Mouse (Mus musculus): ENCODE data around the gene Mmp12. TPM values are rescaled to one million over a fixed set of nuclear protein-coding genes. Genes with fewer than 3 reads are reported as not detected.
"Not testable (repeated sequence)": the region's sequence is repeated elsewhere in the genome, so short reads cannot be mapped to it uniquely, and the experiment has no call there.

Mmp12 gene
- not detected in 2 replicates for polyA plus RNA-seq (2015; fragmentation: Nextera tagmentation; extraction: Ambion mirVana)

GRCm38 (mm10) chr9:7344107-7344506 lies at the start of gene Mmp12:
Mmp12 (plus strand) TSS chr9:7344381.
- no peak for ATAC-seq
- H3K27me3 ChIP-seq (replicated peaks) = no peaks in the 10 kb centered on the region

GRCm38 (mm10) chr9:7331847-7332246 lies 12.3 kb upstream of the Mmp12 start:
- no peaks in the 10 kb centered on the region for H3K27me3 ChIP-seq (replicated peaks)
- no peaks in the 10 kb centered on the region for H3K4me1 ChIP-seq (replicated peaks)
- no peak overlapping the region for H3K4me3 ChIP-seq (replicated peaks)
- no peaks in the 10 kb centered on the region for H3K36me3 ChIP-seq
- no peak for ATAC-seq
- H3K9ac ChIP-seq = no peak overlapping the region
- H3K4me2 ChIP-seq (replicated peaks) = no peak overlapping the region
- H3K27ac ChIP-seq = no peak overlapping the region
- H3K9me3 ChIP-seq = no peaks in the 10 kb centered on the region

More at GRCm38 (mm10) chr9:7344107-7344506, at the start of gene Mmp12:
- no peaks in the 10 kb centered on the region for H3K36me3 ChIP-seq
- H3K4me3 ChIP-seq (replicated peaks) = no peak within 1 kb of the TSS
- H3K4me1 ChIP-seq (replicated peaks) = no peaks in the 10 kb centered on the region
- no peaks in the 10 kb centered on the region for H3K9me3 ChIP-seq
- no peak within 1 kb of the TSS for H3K27ac ChIP-seq
- H3K9ac ChIP-seq = no peak within 1 kb of the TSS
- no peak within 1 kb of the TSS for H3K4me2 ChIP-seq (replicated peaks)

GRCm38 (mm10) chr9:7335766-7336680 lies 8.2 kb upstream of the Mmp12 start:
- no peak for ATAC-seq
- Histone ChIP-seq H3K27ac (no peak overlapping the region), H3K4me3 (replicated peaks) (no peak overlapping the region), H3K27me3 (replicated peaks) (no peaks in the 10 kb centered on the region), H3K9me3 (no peaks in the 10 kb centered on the region), H3K36me3 (no peaks in the 10 kb centered on the region), H3K9ac (no peak overlapping the region), H3K4me2 (replicated peaks) (no peak overlapping the region), H3K4me1 (replicated peaks) (no peaks in the 10 kb centered on the region)
- WGBS = 74% methylated on average over 5 of the region's 6 CpGs

DNA sequence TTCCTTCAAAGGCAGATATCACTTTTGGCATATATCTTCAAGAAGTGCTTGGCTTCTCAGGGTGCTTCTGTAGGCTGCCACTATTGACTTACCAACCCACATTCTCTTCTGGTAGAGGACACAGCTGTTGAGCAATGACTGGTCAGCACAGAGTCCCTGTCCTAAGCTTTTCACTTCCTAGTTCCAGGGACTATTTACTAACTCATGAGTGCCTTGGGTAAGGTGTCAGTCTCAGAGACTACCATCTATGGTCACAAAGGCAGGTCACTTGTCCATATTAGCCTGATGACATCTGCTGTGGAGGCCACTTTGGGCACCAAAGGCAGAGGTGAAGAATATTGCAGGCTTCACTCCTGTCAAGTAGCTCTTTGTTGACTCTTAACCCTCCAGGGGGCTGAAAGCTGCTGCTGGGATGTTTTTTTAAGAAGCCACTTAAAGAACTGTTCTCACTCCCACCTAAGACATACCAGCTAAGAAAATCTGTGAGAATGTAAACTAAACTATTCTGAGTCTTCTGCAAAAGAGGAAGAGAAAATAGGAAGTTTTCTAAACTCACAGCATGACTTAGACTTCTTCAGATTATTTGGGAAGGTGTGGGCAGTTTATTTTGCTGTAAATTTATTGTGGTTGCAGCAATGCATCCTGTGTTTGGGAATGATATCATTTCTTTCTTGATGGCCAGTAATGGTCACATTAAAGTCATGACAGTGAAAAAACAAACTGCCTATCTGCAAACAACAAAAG lies 7.3 kb upstream of the Mmp12 start:
- Histone ChIP-seq H3K9me3 (no peaks in the 10 kb centered on the region), H3K36me3 (no peaks in the 10 kb centered on the region), H3K27me3 (replicated peaks) (no peaks in the 10 kb centered on the region), H3K4me3 (replicated peaks) (no peak overlapping the region), H3K27ac (no peak overlapping the region), H3K9ac (no peak overlapping the region), H3K4me1 (replicated peaks) (no peaks in the 10 kb centered on the region), H3K4me2 (replicated peaks) (no peak overlapping the region)
- no peak for ATAC-seq

DNA sequence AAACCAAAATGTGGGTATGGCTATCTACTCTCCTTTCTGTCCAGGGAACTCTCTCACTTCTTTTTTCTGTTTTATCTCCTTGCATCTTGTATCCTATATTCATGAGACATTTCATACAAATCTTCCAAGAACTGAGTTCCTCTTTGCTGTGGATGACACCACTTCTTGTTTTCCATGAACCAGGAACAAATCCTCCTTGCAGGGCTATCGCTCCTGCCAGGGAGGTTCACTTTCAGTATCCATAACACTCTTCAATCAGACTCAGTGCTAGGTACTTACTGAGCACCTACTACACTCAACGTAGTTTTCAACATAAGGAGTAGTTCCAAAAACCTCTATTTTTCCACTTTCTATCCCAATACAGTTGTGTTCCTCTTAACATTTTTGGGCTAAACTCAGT lies 1.3 kb downstream of the Mmp12 start:
- no peak for ATAC-seq
- H3K4me2 ChIP-seq (replicated peaks) = no peak overlapping the region
- no peaks in the 10 kb centered on the region for H3K4me1 ChIP-seq (replicated peaks)
- no peaks in the 10 kb centered on the region for H3K9me3 ChIP-seq
- no peak overlapping the region for H3K27ac ChIP-seq
- no peaks in the 10 kb centered on the region for H3K36me3 ChIP-seq
- H3K4me3 ChIP-seq (replicated peaks) = no peak overlapping the region
- 90% methylated on average over 2 of the region's 2 CpGs for WGBS
- no peaks in the 10 kb centered on the region for H3K27me3 ChIP-seq (replicated peaks)
- H3K9ac ChIP-seq = no peak overlapping the region

- Histone ChIP-seq H3K9me3 (no peaks in the 10 kb centered on the region), H3K9ac (no peak overlapping the region), H3K4me3 (replicated peaks) (no peak overlapping the region), H3K27me3 (replicated peaks) (no peaks in the 10 kb centered on the region), H3K4me2 (replicated peaks) (no peak overlapping the region), H3K27ac (no peak overlapping the region), H3K4me1 (replicated peaks) (no peaks in the 10 kb centered on the region), H3K36me3 (no peaks in the 10 kb centered on the region)
- 76% methylated on average over 3 of the region's 3 CpGs for WGBS
- ATAC-seq = no peak
Observed at GRCm38 (mm10) chr9:7354535-7354934, 10.4 kb downstream of the Mmp12 start.

- Histone ChIP-seq H3K4me1 (replicated peaks) (no peaks in the 10 kb centered on the region), H3K27ac (no peak within 1 kb of the TSS)
- no peak for ATAC-seq
Observed at GRCm38 (mm10) chr9:7387947-7388346, 43.8 kb downstream of the Mmp12 start, which contains the start of gene Mmp1b. Mmp1b (minus strand) TSS chr9:7388047.

GRCm38 (mm10) chr9:7396556-7396955 lies 52.4 kb downstream of the Mmp12 start:
- ATAC-seq; H3K4me1 ChIP-seq (replicated peaks); H3K27me3 ChIP-seq (replicated peaks); H3K27ac ChIP-seq; H3K9ac ChIP-seq; H3K4me2 ChIP-seq (replicated peaks); H3K4me3 ChIP-seq (replicated peaks); H3K9me3 ChIP-seq; H3K36me3 ChIP-seq: not testable (repeated sequence)
- 77% methylated on average over 8 of the region's 8 CpGs for WGBS

More at GRCm38 (mm10) chr9:7387947-7388346, 43.8 kb downstream of the Mmp12 start, which contains the start of gene Mmp1b:
- no peaks in the 10 kb centered on the region for H3K36me3 ChIP-seq
- H3K4me3 ChIP-seq (replicated peaks) = no peak within 1 kb of the TSS
- H3K27me3 ChIP-seq (replicated peaks) = no peaks in the 10 kb centered on the region
- H3K4me2 ChIP-seq (replicated peaks) = no peak within 1 kb of the TSS
- no peaks in the 10 kb centered on the region for H3K9me3 ChIP-seq
- H3K9ac ChIP-seq = no peak within 1 kb of the TSS

Other genes with a start within 250 kb of the Mmp12 start
- gene Dync2h1, start 159.9 kb upstream of the Mmp12 start, polyA plus RNA-seq (2015; fragmentation: Nextera tagmentation; extraction: Ambion mirVana) = 11.0 and 11.6 TPM in 2 replicates
- 107 and 123 TPM in 2 replicates for gene Dcun1d5, start 159.9 kb upstream of the Mmp12 start, polyA plus RNA-seq (2015; fragmentation: Nextera tagmentation; extraction: Ambion mirVana)
- gene Mmp13, start 71.9 kb upstream of the Mmp12 start, polyA plus RNA-seq (2015; fragmentation: Nextera tagmentation; extraction: Ambion mirVana) = 0.83 and 0.86 TPM in 2 replicates
- not detected in 2 replicates for gene Mmp1b, start 43.7 kb downstream of the Mmp12 start, polyA plus RNA-seq (2015; fragmentation: Nextera tagmentation; extraction: Ambion mirVana)
- gene Mmp3, start 101.4 kb downstream of the Mmp12 start, polyA plus RNA-seq (2015; fragmentation: Nextera tagmentation; extraction: Ambion mirVana) = not detected in 2 replicates
- gene Mmp10, start 158.0 kb downstream of the Mmp12 start, polyA plus RNA-seq (2015; fragmentation: Nextera tagmentation; extraction: Ambion mirVana) = 0.21 TPM in 1 of 2 replicates, not detected in the other
- 0.67 and 0.94 TPM in 2 replicates for gene Mmp8, start 214.1 kb downstream of the Mmp12 start, polyA plus RNA-seq (2015; fragmentation: Nextera tagmentation; extraction: Ambion mirVana)
- not detected in 2 replicates for gene Mmp27, start 227.0 kb downstream of the Mmp12 start, polyA plus RNA-seq (2015; fragmentation: Nextera tagmentation; extraction: Ambion mirVana)

All from intestine, embryonic 15.5 days (tissue).